Mouse (Mus musculus) left cerebral cortex, adult 8-10 months (tissue): ENCODE results near the gene Vps8. TPM values are rescaled to one million over a fixed set of nuclear protein-coding genes. Genes with fewer than 3 reads are reported as not detected.

Experiments used
- DNase-seq, 2 experiments: peaks; one replicate each; pipeline ENCODE4 v3.0.0; 2022; ENCODE audit warnings: low spot score in 2 of 2
- total RNA-seq, 4 experiments: library from RNA; stranded (reverse); gene quantifications; 2 replicates each; pipeline ENCODE4 v1.2.4; 2022

Gene Vps8
- total RNA-seq, 4 experiments from 2014 or later: 47.3 to 77.1 (median 56.2) TPM

- DNase-seq: no peak
Measured at GRCm38 (mm10) chr16:21403402-21403801, 19.5 kb upstream of the Vps8 start.

- DNase-seq: no peak
Measured at GRCm38 (mm10) chr16:21404631-21405030, 18.3 kb upstream of the Vps8 start.

GRCm38 (mm10) chr16:21405224-21405969, 17.5 kb upstream of the Vps8 start:
- no peak for DNase-seq

DNA sequence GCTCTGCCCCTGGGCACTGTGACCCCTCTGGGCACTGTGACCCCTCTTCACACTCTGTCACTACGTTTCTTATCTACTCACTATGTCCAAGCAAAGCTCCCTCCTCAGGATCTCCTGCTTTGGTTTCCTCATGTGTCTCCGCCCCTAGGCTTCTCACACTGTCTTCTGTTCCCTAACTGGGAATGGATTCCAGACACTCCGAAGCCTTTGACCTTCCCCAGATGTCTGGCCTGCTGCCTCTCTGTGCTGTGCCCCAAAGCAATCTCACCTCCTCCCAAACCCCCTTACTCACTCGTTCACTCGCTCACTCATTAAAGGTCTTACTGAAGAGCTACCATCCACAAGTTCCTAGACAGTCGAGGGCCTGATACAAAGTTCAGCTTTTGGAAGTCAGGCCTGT, 16.8 kb upstream of the Vps8 start:
- DNase-seq: no peak

GRCm38 (mm10) chr16:21411779-21412178, 11.1 kb upstream of the Vps8 start:
- DNase-seq: no peak

- DNase-seq: peak; percentile 50 to 53
Measured at GRCm38 (mm10) chr16:21412593-21413047, 10.3 kb upstream of the Vps8 start.

GRCm38 (mm10) chr16:21413819-21414218, 9.1 kb upstream of the Vps8 start:
- no peak for DNase-seq

GRCm38 (mm10) chr16:21415128-21415527, 7.8 kb upstream of the Vps8 start:
- no peak for DNase-seq

DNA sequence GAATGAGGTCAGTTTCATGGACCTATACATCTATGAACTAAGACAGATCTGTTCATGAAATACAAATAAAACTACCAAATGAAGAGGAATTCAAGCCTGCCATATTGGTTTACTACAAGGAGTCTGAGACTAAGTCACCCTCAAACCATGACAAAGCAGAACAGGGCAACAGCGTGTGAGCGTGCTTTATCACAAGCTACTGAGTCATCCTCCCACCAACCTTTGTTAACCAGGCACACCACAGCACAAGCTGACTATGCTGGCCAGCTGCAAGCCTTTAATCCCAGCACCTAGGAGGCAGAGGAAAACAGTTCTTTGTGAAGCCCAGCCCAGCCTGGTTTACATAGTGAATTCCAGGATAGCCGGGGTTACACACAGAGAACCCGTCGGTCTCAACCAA, 4.9 kb upstream of the Vps8 start:
- DNase-seq: no peak

GRCm38 (mm10) chr16:21423546-21423910, 610 bp downstream of the Vps8 start:
- no peak for DNase-seq

DNA sequence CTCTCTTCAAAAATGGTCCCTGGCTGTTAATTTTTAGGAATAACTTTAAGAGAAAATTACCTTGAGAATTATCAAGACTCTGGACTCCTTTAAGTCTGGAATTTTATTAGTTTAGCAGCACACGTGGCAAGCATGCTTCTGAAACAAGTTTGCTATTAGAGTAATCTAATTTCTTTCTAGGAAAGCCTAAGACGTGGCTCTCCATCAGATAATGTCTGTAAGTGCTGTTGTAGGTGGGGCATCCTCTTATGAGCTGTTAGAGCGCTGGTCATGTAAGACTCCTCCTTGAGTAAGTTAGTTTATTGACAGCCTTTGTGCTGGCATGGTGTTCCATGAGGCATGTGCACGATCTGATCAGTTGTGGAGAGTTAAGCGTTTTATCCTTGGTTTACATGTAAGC, 5.2 kb downstream of the Vps8 start:
- no peak for DNase-seq

DNA sequence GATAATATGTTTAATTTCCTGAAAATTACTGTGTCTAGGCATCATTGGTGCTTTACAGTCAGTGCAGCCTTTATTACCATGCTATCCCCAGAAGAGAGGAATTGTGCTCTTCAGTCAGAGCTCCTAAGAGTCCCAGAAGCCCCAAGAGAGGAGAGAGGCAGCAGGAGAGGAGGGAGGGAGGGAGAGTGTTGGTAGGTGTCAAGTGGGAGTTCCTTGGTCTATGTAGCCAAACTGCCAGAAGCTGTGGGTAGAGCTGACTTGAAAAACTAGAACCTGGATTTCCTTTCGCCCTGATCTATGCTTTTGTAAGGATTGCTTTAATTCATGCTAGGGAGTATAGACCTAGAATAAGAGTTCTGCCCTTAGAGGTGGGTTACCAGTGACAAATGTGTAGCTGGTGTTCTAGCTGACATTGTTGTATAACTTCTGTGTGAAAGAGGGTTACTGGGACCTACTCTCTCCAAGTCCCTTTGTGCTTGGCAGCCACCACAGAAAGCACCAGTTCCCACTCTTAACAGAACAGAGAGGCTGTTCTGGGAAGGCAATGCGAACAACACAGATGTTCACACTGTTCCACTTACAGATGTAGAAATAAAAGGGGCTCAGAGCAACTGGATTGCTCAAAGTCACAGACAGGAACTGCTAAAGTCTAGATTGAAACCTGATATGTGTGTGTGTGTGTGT, 7.6 kb downstream of the Vps8 start:
- no peak for DNase-seq

GRCm38 (mm10) chr16:21431614-21432013, 8.7 kb downstream of the Vps8 start:
- no peak for DNase-seq

- DNase-seq: no peak
Measured at GRCm38 (mm10) chr16:21433543-21433942, 10.6 kb downstream of the Vps8 start.

- DNase-seq: no peak
Measured at GRCm38 (mm10) chr16:21441012-21441411, 18.1 kb downstream of the Vps8 start.

- no peak for DNase-seq
Measured at GRCm38 (mm10) chr16:21445026-21445625, 22.2 kb downstream of the Vps8 start.

DNA sequence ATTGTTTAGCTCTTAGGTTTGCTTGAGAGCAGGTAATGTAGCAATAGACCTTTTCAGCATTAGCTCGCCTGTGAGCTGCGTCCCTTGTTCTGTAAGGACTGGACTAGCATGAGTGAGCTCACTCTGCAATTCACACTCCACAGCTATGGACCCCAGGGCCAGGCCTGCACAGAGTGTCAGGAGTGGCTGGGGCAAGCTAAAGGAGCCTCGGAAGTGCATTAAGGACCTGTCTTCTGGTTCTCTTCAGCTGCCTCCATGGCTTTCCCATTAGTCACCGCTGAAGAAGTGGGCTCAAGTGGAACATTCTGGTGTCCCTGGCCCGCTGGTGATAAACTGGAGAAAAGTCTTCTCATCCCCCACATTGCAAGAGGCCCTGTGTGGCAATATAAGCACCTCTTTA, 24.5 kb downstream of the Vps8 start:
- no peak for DNase-seq

DNA sequence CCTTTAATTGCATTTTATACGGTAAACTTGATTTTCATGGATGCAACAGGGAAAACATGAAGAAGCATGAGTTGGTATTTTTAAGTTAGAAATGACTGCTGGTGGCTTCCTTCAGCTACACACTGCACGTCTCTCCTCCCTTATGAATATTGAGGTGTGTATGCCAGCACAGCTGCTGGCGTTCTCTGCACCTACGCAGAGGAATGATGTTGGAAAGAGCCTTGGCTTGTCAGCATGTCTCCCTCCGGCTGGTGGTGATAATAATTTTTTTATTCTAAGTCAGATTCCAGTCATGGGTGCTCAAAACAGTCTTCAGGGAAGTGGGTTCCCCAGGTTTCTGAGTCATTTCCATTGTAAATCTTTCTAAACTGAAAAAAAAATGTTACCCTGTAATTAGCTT, 25.5 kb downstream of the Vps8 start:
- DNase-seq: no peak

- DNase-seq: no peak
Measured at GRCm38 (mm10) chr16:21449890-21450289, 27.0 kb downstream of the Vps8 start.

- no peak for DNase-seq
Measured at GRCm38 (mm10) chr16:21452569-21452968, 29.7 kb downstream of the Vps8 start.

GRCm38 (mm10) chr16:21457639-21458369, 34.9 kb downstream of the Vps8 start:
- DNase-seq: peak in 1 of 2 experiments; percentile 75

- DNase-seq: no peak
Measured at GRCm38 (mm10) chr16:21465868-21466267, 43.0 kb downstream of the Vps8 start.
